Mouse (Mus musculus) bone marrow, adult 2 months (tissue): Measurements from ENCODE around the gene Rprd1b.

Source experiments
- CTCF ChIP-seq: fragments of 200-500 bp; IDR thresholded peaks from 2 replicates; pipeline ENCODE4 v1.5.1; 2011; ENCODE audit warnings: low read length, control low read depth; ENCODE audit not compliant: control insufficient read depth, insufficient read depth
- POLR2A ChIP-seq: fragments of 200-500 bp; IDR thresholded peaks from 2 replicates; pipeline ENCODE4 v1.6.1; 2011; ENCODE audit warnings: low read depth, mild to moderate bottlenecking, control low read depth, low read length, borderline replicate concordance; ENCODE audit not compliant: control insufficient read depth

GRCm38 (mm10) chr2:158169351-158169750 lies 141.1 kb downstream of the Rprd1b start:
- TF ChIP-seq POLR2A (no peak), CTCF (no peak)
